In the genomic region with DNA sequence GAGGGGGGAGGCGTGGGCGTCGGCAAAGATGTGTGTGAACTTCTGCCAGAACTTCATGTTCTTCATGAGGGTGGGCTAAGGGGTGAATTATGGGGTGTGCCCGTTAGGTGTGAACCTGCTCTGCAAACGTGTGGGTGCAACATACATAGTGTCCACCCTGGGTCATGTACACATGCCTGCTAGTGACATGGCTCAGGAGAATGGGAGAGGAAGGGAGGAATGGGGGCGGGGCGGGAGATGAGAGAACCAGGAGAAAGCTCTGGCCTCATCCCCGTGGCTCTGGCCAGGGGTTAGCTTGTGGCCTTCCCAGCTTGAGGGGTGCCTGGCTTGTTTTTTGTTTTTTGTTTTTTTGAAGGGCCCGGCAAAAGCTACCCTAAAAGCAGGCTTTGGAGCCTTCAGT, we compare ENCODE assay signal across 15 mouse cellular contexts. TPM values are rescaled to one million over a fixed set of nuclear protein-coding genes. Genes with fewer than 3 reads are reported as not detected.
A peak's percentile ranks its signal among the peaks of the same experiment; 100 is the strongest.
DNase-seq lines count a peak whose midpoint lies in the region; ATAC-seq and TF ChIP-seq lines count a peak whose summit lies in the region.
"Had no signal": no experiment of that assay in that cellular context is flagged by ENCODE, and none has a peak within 500 bp of the region (broad histone marks: within the 10 kb centered on the region; RNA-seq: fewer than 3 reads in every experiment).

No protein-coding gene starts in this region.

- peaks cover 32% of the 10 kb centered on the region for H3K27me3 ChIP-seq in forebrain, postnatal 0 days (ENCODE audit: insufficient read depth, low read length)
- peaks cover 57% of the 10 kb centered on the region for H3K27me3 ChIP-seq in forebrain, embryonic 11.5 days (ENCODE audit: control insufficient read depth, insufficient read depth, low read length)
- H3K27me3 ChIP-seq in midbrain, embryonic 15.5 days (replicated peaks) = peaks cover 45% of the 10 kb centered on the region

- ATAC-seq in forebrain, postnatal 0 days = no peak
- ATAC-seq in forebrain, embryonic 11.5 days (replicated peaks; ENCODE audit: low FRiP score) = no peak
- ATAC-seq in midbrain, embryonic 15.5 days (replicated peaks) = no peak

- no peaks in the 10 kb centered on the region for H3K36me3 ChIP-seq in forebrain, postnatal 0 days (ENCODE audit: insufficient read depth)
- no peaks in the 10 kb centered on the region for H3K36me3 ChIP-seq in forebrain, embryonic 11.5 days (ENCODE audit: control insufficient read depth, insufficient read depth, low read length)
- H3K36me3 ChIP-seq in midbrain, embryonic 15.5 days (replicated peaks) = no peaks in the 10 kb centered on the region
- H3K36me3 ChIP-seq: embryonic facial prominence, embryonic 12.5 days had no signal

- peaks cover 8% of the 10 kb centered on the region for H3K4me1 ChIP-seq in forebrain, postnatal 0 days (ENCODE audit: insufficient read depth)
- H3K4me1 ChIP-seq in forebrain, embryonic 11.5 days (replicated peaks; ENCODE audit: control insufficient read depth, insufficient read depth, low read length) = peaks cover 29% of the 10 kb centered on the region; the same call in 1 of the 2 replicates
- peaks cover 35% of the 10 kb centered on the region for H3K4me1 ChIP-seq in midbrain, embryonic 15.5 days

- H3K9me3 ChIP-seq in forebrain, postnatal 0 days (ENCODE audit: low read length) = no peaks in the 10 kb centered on the region
- H3K9me3 ChIP-seq in forebrain, embryonic 11.5 days (ENCODE audit: control insufficient read depth, low read length) = no peaks in the 10 kb centered on the region
- H3K9me3 ChIP-seq in midbrain, embryonic 15.5 days = no peaks in the 10 kb centered on the region
- H3K9me3 ChIP-seq: embryonic facial prominence, embryonic 12.5 days; megakaryocyte, embryonic 14.5 days had no signal

- no peak overlapping the region for H3K27ac ChIP-seq in forebrain, postnatal 0 days (ENCODE audit: low read depth, low read length)
- H3K27ac ChIP-seq in forebrain, embryonic 11.5 days (ENCODE audit: low read depth, low read length) = no peak overlapping the region
- H3K27ac ChIP-seq in midbrain, embryonic 15.5 days = no peak overlapping the region
- H3K27ac ChIP-seq: embryonic facial prominence, embryonic 12.5 days had no signal

- 39% methylated on average over 9 of the region's 9 CpGs for WGBS in forebrain, postnatal 0 days
- WGBS in forebrain, embryonic 11.5 days = 38% methylated on average over 9 of the region's 9 CpGs
- 48% methylated on average over 9 of the region's 9 CpGs for WGBS in midbrain, embryonic 15.5 days

- DNase-seq in forebrain, postnatal 0 days = no peak
- DNase-seq in forebrain, embryonic 11.5 days (ENCODE audit: low spot score) = no peak
- DNase-seq in testis, postnatal 10 days (ENCODE audit: low spot score) = peak; percentile 64
- no peak for DNase-seq in testis, postnatal 14 days (ENCODE audit: low spot score)
- no peak for DNase-seq in layer of hippocampus, adult 11-12 months (ENCODE audit: low spot score)
- DNase-seq in right cerebral cortex, postnatal 14 days = no peak
- DNase-seq: B cell, adult 2 months; cerebellum, adult 9-10 months; gastrocnemius, postnatal 36 days; liver had no signal

- TF ChIP-seq CTCF in forebrain, postnatal 0 days (IDR thresholded peaks at IDR 0.05; ENCODE audit: low read depth) = no peak

- H3K9ac ChIP-seq in forebrain, postnatal 0 days = no peak overlapping the region
- no peak overlapping the region for H3K9ac ChIP-seq in forebrain, embryonic 11.5 days (ENCODE audit: low read length)
- no peak overlapping the region for H3K9ac ChIP-seq in midbrain, embryonic 15.5 days
- H3K9ac ChIP-seq: embryonic facial prominence, embryonic 12.5 days had no signal

- peak overlapping the region; percentile 97 for H3K4me2 ChIP-seq in forebrain, postnatal 0 days (ENCODE audit: low read depth)
- H3K4me2 ChIP-seq in forebrain, embryonic 11.5 days (ENCODE audit: low read depth, low read length, severe bottlenecking) = no peak overlapping the region
- H3K4me2 ChIP-seq in midbrain, embryonic 15.5 days = peak overlapping the region; percentile 99; the same call in 1 of the 2 replicates

- no peak overlapping the region; the same call in 1 of the 2 replicates for H3K4me3 ChIP-seq in forebrain, postnatal 0 days (ENCODE audit: low read depth, low read length)
- H3K4me3 ChIP-seq in forebrain, embryonic 11.5 days (ENCODE audit: low read depth, low read length) = no peak overlapping the region
- peak overlapping the region; percentile 70; the same call in 1 of the 2 replicates for H3K4me3 ChIP-seq in midbrain, embryonic 15.5 days
- H3K4me3 ChIP-seq: megakaryocyte, embryonic 14.5 days had no signal

RNA-seq across cellular contexts. Expression of a gene that starts 1.2 kb away (rescaled TPM):
- 17.2 and 28.9 TPM in 2 replicates for total RNA-seq in forebrain, postnatal 0 days (2014; rRNA removed)
- polyA plus RNA-seq in forebrain, postnatal 0 days (2015; fragmentation: Nextera tagmentation; extraction: Ambion mirVana) = 3.4 and 4.1 TPM in 2 replicates
- polyA plus RNA-seq in forebrain, embryonic 11.5 days (2014; fragmentation: Nextera tagmentation; extraction: Ambion mirVana) = 0.52 and 0.93 TPM in 2 replicates
- polyA plus RNA-seq in midbrain, embryonic 15.5 days (2015; fragmentation: Nextera tagmentation; extraction: Ambion mirVana) = 2.7 and 4.3 TPM in 2 replicates
- total RNA-seq: common myeloid progenitor, adult 5-6 weeks; gastrocnemius, postnatal 36 days had no signal
- polyA plus RNA-seq: liver, embryonic 16.5 days had no signal
